Mouse (Mus musculus) kidney, adult 18-20 months (tissue): ENCODE data around the gene Pik3ap1.
"Not testable (repeated sequence)": the region's sequence is repeated elsewhere in the genome, so short reads cannot be mapped to it uniquely, and the experiment has no call there.

Experiments used
- DNase-seq: peaks from one replicate; pipeline ENCODE4 v3.0.0; 2021

The Pik3ap1 gene

DNA sequence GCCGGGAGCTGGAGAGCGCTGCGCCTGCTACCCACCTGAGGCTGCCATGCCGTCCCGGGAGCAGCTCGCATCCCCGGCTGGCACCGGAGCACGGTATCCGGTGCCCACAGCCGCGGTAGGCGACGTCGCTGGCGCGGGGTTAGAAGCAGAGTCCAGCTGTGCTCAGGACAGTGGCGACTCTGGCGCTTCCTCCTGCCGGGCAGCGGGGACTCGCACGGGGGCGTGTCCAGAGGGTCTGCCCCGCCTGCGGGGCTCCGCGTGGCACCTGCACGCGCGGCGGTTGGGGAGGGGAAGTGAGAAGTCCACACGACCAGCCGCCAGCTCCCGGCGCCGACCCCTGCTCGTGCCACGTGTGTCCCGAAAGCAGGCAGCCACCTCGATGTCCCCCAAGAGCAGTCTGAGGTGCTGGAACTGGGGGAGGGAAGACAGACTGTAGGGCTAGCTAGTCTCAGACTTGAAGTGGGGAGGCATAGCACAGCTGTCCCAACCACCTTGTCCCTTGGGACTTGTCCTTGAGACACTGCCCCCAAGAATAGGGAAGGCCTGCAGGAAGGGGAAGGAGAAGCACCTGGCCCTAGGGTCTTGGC is at the start of gene Pik3ap1:
Pik3ap1 (minus strand) TSS at position 181 of the 587 bp plus-strand sequence.
- DNase-seq, result peak; percentile 31

GRCm38 (mm10) chr19:41431512-41432164 is 46.7 kb upstream of the Pik3ap1 start:
- DNase-seq, result not testable (repeated sequence)

- not testable (repeated sequence) for DNase-seq
Measured at GRCm38 (mm10) chr19:41425927-41426772, 41.2 kb upstream of the Pik3ap1 start.

GRCm38 (mm10) chr19:41421264-41421663 is 36.4 kb upstream of the Pik3ap1 start:
- DNase-seq, result no peak

- DNase-seq, result no peak
Measured at GRCm38 (mm10) chr19:41418786-41419185, 33.9 kb upstream of the Pik3ap1 start.

DNA sequence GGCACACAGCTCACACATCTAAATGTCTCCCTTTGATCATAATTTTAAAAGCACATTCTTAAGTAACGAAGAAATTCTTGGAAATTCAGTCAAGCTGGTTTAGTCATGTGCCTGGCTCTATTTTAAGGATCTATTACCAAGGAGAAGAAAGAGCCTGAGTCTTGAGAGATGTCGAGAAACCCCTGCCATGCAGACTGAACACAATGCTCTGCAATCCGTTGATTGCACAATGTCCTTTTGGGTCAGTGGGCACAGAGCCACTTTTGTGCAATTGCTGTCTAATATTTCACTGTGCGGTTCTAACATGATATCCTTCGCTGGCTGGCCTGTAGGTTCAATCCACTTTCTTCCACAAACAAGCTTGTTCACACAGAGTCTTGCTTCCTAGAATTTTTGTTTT is 33.1 kb upstream of the Pik3ap1 start:
- DNase-seq, result no peak

- no peak for DNase-seq
Measured at GRCm38 (mm10) chr19:41416201-41416600, 31.3 kb upstream of the Pik3ap1 start.

GRCm38 (mm10) chr19:41402603-41403002 is 17.7 kb upstream of the Pik3ap1 start:
- DNase-seq, result no peak

DNA sequence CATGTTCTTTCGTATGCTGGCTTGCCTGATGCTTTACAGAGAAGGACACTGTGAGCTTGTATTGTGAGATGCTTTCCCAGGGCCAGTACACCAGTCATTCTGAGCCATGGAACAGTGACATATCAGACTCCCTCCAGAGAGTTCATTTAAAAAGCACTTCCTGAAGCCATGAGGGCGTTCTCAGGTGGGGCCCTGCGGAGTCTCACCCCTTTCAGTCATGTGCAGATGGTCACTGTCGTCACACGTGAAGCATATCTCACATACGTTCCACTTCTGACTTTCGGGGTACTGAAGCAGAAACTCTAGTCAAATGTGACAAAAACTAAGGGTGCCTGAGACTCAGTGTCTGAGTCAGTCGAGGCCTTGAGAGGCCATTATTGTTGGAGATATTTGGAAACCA is 6.0 kb upstream of the Pik3ap1 start:
- DNase-seq, result no peak

GRCm38 (mm10) chr19:41389351-41389750 is 4.4 kb upstream of the Pik3ap1 start:
- no peak for DNase-seq

DNA sequence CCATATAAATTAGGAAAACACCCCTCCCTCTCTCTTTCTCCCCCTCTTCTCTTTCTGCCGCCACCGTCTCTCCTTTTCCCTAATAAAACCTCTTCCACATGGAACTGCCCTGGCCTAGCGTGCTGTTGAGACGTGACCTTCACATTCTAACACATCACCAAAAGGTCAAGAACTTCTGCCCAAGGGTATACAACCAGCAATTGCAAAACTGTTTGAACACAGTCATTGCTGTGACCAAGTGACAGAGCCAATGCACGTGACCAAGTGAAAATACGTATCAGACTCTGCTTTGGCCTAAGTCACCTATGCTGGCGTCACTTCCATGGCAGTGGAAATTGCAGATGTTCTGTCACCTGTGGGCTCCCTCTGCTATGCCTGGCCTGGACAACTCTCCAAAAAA is 3.3 kb upstream of the Pik3ap1 start:
- DNase-seq, result no peak

DNA sequence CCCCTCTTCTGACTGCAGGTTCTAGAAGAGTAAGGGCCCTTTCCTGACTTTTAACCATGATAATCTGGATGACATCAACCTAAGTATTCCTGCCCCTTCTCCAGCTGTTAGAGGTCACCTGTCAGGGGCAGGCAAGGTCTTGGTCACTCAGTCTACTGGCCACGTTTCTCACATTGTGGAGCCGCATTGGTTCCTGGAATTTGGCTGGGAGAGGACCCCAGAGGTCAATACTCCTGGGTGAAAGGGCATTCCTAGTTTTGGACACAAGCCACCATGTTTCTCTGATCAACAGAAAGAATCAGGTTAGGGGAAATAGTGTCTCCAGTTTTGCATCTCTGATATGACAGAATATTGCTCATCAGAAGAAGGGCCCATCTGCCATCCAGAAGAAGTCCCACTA is 2.4 kb upstream of the Pik3ap1 start:
- no peak for DNase-seq

GRCm38 (mm10) chr19:41384406-41384851 is 473 bp downstream of the Pik3ap1 start:
- no peak for DNase-seq

- no peak for DNase-seq
Measured at GRCm38 (mm10) chr19:41382391-41382978, 2.4 kb downstream of the Pik3ap1 start.

DNA sequence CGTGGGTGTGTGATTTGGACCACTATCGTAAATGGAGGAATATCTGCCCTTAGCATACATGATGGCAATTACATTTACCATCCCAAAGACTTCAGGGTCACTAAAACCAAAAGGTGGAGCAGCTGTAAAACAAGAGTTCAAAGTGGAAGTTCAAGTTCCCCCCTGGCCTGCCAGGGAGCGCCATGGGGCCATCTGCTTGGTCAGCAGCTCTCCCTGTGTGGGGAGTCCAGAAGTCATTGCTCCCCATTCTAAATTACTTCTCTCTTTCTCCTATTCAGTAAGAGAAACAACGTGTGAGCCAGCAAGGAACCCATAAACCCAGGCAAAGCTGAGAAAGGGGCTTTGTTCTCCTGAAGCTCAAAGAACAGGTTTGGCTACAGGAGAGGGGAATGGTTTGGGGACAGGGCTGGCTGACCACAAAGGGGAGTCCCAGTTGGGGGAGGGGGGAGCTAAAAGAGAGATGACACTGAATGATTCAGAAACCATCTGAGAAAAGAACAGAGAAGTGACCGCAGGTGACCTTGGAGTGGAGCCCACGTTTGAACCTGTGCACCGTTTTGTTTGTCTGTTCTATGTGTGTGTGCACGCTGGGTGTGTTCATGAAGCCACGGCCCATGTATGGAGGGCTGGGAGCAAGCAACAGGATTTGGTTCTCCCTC is 3.2 kb downstream of the Pik3ap1 start:
- no peak for DNase-seq

GRCm38 (mm10) chr19:41379195-41379594 is 5.7 kb downstream of the Pik3ap1 start:
- DNase-seq, result no peak

- DNase-seq, result no peak
Measured at GRCm38 (mm10) chr19:41375791-41376190, 9.1 kb downstream of the Pik3ap1 start.

DNA sequence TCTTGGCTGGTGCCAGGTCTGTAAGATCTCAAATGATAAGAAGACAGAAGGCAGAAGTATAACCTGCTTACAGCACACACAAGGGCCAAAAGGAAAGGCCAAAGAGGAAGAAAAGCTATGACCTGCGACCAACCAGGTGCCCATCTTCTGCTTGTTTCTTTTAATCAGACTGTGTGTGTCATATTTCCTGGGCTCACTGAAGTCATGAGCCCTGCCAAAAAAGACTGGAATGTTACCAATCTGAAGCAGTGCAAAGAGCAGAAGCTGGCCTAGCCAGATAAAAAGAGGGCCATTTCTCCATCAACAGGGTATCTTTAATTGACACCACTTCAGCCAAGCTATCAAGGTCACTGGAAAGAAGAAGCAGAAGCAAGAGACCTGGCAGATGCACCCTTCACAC is 9.8 kb downstream of the Pik3ap1 start:
- no peak for DNase-seq

- DNase-seq, result no peak
Measured at GRCm38 (mm10) chr19:41374658-41375057, 10.2 kb downstream of the Pik3ap1 start.

- DNase-seq, result no peak
Measured at GRCm38 (mm10) chr19:41372322-41372721, 12.6 kb downstream of the Pik3ap1 start.

DNA sequence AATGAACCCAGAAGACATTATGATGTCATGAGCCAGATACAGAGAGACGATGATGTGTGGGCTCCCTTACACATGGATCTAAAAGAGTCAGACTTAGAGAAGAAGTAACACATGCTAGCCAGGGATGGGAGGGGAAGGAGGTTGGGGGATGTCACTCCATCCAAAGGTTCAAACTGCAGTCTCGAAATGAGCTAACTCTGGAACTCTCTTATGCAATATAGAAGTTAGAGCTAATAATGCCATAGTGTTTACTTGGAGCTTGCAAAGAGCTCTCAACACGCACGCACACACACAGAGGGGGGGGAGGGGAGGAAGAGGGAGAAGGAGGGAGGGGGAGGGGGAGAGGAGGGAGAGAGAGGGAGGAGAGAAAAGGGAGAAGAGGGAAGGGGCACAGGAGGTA is 13.5 kb downstream of the Pik3ap1 start:
- no peak for DNase-seq

DNA sequence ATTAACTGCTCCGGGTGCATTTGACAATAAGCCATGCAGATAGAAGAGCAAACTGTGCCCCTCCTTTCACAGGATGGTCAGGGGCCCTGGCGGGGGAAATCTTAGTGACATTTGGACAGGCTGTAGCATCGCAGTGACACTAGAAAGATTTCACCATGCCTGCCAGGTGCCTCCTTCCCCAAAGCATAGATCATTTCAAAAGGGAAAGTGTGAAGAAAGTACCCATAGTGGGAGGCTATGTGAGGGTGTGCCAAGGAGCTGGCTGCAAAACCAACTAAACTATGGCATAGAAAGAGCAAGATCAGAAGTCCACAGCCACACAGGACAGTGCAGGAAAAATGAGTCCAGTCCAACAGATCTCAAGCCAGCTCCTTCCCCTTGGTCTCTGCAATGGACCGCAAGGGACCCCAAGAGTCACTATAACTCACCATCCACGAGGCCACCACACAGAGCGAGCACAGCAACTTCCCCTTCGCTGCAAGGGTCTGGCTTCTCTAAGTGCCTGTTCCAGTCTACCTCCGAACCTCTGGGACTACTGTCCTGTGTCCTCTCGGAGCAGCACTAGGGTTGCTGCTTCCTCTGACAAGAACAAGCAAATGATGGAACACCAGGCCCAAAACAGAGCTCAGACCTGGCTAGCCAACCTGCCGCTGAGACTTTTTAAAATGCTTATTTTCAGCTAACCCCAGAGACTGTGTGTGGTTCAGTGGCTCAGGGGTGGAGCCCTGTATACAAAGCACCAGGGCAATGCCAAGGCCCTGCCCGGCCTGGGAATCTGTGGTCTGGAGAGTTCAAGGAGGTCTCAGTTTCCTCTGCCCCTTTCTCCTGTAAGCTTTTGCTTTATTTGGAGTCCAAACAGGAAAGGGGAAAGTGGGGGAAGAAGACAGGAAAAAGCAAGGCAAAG is 15.1 kb downstream of the Pik3ap1 start:
- DNase-seq, result no peak
